Mouse (Mus musculus) fat pad, adult 2 months (tissue): ENCODE measurements around the gene Gins3.
"Not testable (repeated sequence)": the region's sequence is repeated elsewhere in the genome, so short reads cannot be mapped to it uniquely, and the experiment has no call there.

Source experiments
- DNase-seq: peaks from one replicate; pipeline ENCODE4 v3.0.0-alpha.2; 2011; ENCODE audit warnings: low read depth, low spot score; ENCODE audit errors: extremely low read depth

The Gins3 gene

GRCm38 (mm10) chr8:95633262-95634062 is at the start of gene Gins3:
TSS of gene Gins3 (plus strand) at chr8:95633453.
- DNase-seq: no peak

GRCm38 (mm10) chr8:95587339-95587738 is 45.9 kb upstream of the Gins3 start:
- DNase-seq: no peak

DNA sequence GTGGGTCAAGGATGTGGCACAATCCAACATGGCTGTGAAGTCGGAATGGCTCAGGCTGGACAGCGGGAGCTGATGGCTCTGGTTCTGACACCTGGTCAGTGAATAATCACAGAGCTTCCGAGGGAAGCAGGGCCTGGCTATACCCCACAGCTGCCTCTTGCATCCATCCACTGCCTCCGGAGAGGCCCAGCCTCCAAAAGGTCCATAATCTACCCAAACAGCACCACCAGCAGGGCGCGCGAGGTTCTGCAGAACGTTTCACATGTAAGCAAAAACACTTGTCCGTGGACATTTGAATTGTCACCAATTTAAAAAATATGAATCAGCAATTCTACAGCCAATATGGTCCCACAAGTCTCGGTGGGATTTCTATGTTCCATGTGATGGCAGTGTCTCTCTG is 44.0 kb upstream of the Gins3 start:
- DNase-seq: no peak

- DNase-seq: no peak
These were observed 42.7 kb upstream of the Gins3 start for GRCm38 (mm10) chr8:95590539-95590938.

DNA sequence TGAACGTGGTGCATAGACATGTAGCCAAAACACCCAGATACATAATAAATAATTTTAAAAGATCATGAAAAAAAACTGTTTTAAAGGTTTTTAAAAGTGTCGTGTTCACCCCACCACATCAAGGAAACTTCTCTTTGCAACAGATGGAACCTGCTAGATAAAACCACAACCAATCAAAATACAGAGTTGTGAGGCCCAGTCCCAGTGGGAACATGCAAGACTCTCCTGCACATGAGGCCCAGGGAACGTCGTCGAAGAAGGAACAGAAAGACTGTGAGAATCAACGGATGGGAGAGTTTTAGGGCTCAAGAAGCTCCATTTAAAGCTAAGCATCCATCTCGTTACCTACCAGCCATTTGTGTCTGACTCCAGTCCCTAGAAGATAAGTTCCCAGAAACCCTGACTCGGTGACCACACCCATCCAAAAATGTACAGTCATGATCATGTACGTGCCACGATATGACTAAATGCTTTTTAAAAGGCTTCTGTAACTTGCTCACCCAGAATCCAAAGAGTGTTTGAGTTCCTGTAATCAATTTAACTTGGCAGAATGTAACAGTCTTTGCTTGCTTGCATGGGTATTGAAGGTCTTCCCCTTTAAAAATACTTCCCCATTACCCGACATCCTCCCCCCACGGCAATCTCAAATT is 41.0 kb upstream of the Gins3 start:
- DNase-seq: no peak

- no peak for DNase-seq
These were observed 39.5 kb upstream of the Gins3 start for GRCm38 (mm10) chr8:95593439-95594393.

GRCm38 (mm10) chr8:95595131-95595530 is 38.1 kb upstream of the Gins3 start:
- no peak for DNase-seq

DNA sequence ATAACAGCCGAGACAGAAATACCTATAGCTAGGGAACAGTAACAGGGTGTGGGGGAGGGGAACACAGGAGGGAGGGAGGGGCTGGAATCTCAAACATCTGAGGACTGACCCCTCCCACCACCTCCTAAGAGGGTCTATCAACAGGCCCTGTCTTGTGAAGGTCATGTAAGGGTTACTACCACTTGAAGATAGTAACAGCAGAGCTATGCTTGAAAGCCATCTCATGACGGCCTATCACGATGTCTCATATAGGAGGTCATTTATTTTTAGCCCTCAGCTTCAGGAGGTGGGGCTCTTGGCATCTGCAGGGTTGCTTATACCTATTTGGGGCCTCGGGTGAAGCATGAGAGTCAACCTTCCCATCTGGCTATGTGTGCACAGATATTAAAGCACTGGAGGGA is 36.4 kb upstream of the Gins3 start:
- no peak for DNase-seq

GRCm38 (mm10) chr8:95599861-95600260 is 33.4 kb upstream of the Gins3 start:
- DNase-seq: no peak

DNA sequence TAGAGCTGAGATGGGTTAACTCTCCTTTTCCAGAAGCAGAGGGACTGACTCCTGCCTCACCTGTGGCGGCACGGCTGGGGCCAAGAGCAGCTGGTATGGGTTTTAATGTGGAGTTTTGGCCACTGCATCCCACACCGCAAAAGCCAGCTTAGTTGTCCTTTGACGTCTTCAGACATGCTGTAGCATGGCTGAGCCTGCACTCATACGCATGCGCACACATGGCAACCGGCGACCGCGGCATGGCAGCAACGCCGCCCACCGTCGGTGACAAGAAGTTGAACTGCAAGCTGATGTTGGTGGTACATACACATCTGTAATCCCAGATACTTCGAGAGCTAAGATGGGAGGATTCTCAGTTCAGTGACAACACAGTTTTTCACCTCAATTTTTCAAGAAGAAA is 31.9 kb upstream of the Gins3 start:
- DNase-seq: no peak

DNA sequence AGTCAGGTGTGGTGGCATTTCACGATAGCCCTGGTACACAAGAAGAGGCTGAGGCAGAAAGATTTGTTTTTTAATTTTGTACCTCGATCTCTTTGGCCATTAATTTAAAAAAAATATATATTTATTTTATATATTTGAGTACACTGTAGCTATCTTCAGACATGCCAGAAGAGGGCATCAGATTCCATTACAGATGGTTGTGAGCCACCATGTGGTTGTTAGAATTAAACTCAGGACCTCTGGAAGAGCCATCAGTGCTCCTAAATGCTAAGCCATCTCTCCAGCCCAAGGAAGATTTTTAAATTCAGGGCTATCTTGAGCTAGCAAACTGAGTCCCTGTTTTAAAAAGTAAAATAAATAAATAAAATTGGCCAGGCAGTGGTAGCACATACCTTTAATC is 31.1 kb upstream of the Gins3 start:
- DNase-seq: no peak

GRCm38 (mm10) chr8:95606509-95606908 is 26.7 kb upstream of the Gins3 start:
- not testable (repeated sequence) for DNase-seq

- no peak for DNase-seq
These were observed 26.0 kb upstream of the Gins3 start for GRCm38 (mm10) chr8:95607210-95607609.

- no peak for DNase-seq
These were observed 23.8 kb upstream of the Gins3 start for GRCm38 (mm10) chr8:95609406-95609805.

DNA sequence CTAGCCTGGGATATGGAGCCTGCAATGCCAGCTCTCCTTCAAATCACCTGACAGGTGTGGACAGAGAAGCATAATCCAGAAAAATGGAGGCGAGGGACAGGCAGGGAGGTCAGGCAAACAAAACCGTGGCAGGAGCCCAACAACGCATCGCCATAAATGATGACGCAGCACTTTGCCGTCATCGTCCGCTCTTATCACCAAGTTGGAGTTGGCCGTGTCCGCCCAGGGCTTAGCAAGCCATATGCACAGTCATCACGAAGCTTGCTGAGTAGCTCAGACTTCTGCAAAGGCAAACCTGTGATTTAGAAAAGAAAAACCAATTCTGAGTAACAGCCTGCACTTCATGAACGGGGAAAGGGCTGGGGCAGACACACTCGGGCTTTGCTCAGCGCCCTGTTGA is 22.5 kb upstream of the Gins3 start:
- DNase-seq: no peak

GRCm38 (mm10) chr8:95611769-95612168 is 21.5 kb upstream of the Gins3 start:
- DNase-seq: no peak

- DNase-seq: no peak
These were observed 16.9 kb upstream of the Gins3 start for GRCm38 (mm10) chr8:95616383-95616782.

DNA sequence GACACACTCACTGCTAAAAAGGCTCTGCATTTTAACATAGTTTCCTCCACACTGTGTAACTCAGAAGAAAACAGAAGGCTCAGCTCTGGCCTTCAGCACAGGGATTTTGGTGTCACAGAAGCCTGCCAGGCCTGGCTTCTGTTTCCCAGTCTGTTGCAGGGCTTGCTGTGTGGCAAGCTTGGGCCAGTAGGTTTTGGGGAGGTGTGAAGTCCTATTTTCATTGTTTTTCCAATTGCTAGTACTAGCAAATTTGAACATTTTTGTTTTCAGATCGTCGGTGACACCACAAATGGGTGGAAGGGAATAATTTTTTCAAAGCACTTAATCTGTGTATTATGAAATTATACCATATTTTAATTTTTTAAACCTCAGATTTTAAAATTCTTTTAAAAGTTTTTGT is 13.2 kb upstream of the Gins3 start:
- DNase-seq: no peak

DNA sequence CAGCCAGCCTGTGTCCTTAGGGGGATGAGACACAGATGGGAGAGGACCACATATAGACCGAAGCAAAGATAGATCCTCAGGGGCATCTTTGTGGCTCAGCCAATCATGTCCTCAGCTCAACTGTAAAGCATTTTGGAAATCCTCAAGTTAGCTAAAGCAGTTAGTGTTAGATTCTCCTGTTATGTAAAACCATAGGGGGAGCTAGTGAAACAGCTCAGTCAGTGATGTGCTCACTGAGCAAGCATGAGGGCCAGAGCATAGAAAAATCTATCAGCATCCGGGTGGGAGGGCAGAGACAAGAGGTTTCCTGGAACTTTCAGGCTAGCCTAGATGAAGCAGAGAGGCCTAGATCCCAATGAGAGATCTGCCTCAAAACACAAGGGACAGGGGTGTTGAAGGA is 8.4 kb upstream of the Gins3 start:
- DNase-seq: no peak

DNA sequence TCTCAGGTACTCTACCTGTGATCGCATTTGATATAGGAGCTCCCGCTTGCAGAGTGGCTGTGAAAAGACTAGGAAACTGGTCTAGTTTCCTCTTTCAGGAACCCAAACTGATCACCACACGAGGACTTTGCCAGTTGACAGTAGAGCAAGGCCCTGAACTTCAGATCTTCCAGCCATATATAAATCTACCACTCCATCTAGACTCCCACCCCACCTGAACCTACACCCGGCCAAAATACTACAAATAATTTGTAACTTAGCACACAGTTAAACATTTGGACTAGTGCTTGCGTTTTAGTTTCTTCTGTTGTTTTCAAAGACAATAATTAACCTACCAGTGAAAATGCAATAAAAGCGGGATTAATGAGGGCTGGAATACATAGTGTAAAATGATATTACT is 413 bp upstream of the Gins3 start:
- DNase-seq: no peak

GRCm38 (mm10) chr8:95634063-95634340 is 749 bp downstream of the Gins3 start:
- no peak for DNase-seq

DNA sequence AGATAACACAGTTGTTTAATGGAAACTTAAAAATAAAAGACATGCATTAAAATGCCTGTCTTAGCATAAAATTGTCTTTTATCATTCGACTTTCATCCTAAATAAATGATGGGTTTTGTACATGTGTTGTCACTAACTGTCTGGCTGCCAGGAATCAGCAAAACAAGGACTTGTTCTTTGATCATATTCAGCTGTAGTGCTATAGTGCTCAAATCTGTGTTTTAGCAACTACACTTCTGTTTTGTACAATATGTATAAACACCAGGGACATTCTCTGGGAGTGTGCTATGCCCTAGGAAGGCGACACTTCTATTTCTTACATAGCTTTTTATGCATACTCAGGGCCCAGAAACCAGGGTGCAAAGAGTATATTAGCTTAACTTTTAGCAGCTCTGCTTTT is 11.7 kb downstream of the Gins3 start:
- DNase-seq: no peak
